Mouse (Mus musculus) bone marrow, adult 2 months (tissue): ENCODE measurements around the gene Mxd1. TPM values are rescaled to one million over a fixed set of nuclear protein-coding genes. Genes with fewer than 3 reads are reported as not detected.

Source experiments
- H3K27ac ChIP-seq: fragments of 200-500 bp; 2 replicates; pipeline ENCODE4 v1.5.1; 2012; ENCODE audit warnings: low read depth, mild to moderate bottlenecking, control low read depth, inconsistent platforms, low read length; ENCODE audit not compliant: control insufficient read depth, poor library complexity, insufficient read depth
- H3K4me1 ChIP-seq: fragments of 200-500 bp; 2 replicates; pipeline ENCODE4 v1.6.1; 2011; ENCODE audit warnings: low read length; ENCODE audit not compliant: control insufficient read depth, insufficient read depth
- H3K4me3 ChIP-seq: fragments of 200-500 bp; replicated peaks from 2 replicates; pipeline ENCODE3; 2011; ENCODE audit warnings: mild to moderate bottlenecking, low read depth, low read length, control low read depth; ENCODE audit not compliant: control insufficient read depth
- CTCF ChIP-seq: fragments of 200-500 bp; IDR thresholded peaks from 2 replicates; pipeline ENCODE4 v1.5.1; 2011; ENCODE audit warnings: low read length, control low read depth; ENCODE audit not compliant: control insufficient read depth, insufficient read depth
- POLR2A ChIP-seq: fragments of 200-500 bp; IDR thresholded peaks from 2 replicates; pipeline ENCODE4 v1.6.1; 2011; ENCODE audit warnings: low read depth, mild to moderate bottlenecking, control low read depth, low read length, borderline replicate concordance; ENCODE audit not compliant: control insufficient read depth
- WGBS: fragments of 180-500 bp; shearing (Covaris S2); methylation state at CpG from one replicate; pipeline ENCODE4 v1.1.7; 2018; 5-methylcytosine and 5-hydroxymethylcytosine counted together
- polyA plus RNA-seq: library from polyadenylated mRNA; stranded (reverse); fragments of >200 nt; gene quantifications from 2 replicates; pipeline ENCODE4 v1.2.4, GENCODE M21; 2011; ENCODE audit warnings: low replicate concordance; ENCODE audit not compliant: missing spikeins, insufficient read depth, insufficient read length

Gene Mxd1
- polyA plus RNA-seq, 1 experiment = 56.2 TPM

DNA sequence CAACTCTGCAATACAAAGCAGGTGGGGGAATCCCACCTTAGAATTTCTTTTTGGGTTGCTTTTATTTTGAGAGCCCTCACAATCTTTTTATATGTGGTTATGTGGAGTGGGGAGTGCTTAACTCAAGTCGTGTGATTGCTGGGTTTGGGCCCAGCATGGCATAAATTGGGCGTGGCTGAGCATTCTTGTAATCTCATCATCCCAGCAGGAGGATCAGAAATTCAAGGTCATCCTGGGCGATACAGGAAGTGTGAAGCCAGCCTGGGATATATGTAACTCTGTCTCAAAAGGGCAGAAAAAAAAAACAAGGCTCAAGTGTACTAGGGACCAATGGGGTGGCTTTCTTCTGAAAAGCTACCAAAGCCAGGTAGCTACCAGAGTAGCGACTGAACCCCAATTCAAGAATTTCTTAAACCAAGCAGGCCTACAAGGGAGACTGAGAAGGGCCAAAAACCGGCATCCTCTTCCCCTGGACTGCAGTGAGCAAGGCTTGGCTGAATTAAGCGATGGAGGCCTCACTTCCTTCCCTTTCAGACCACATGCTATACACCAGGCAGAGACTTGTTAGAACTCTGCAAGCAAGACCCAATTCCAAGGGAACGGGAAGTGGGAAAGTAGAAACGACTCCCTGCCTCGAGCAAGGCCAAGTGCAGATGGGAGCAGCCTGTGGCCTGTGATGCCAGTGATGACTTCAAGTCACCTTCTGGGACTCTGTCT lies 8.6 kb downstream of the Mxd1 start:
- H3K27ac ChIP-seq = peak overlapping the region; percentile 81
- peaks cover 11% of the 10 kb centered on the region for H3K4me1 ChIP-seq
- H3K4me3 ChIP-seq = peak overlapping the region; percentile 10
- WGBS = 14% methylated on average over 9 of the region's 9 CpGs
- no peak for TF ChIP-seq CTCF
- no peak for TF ChIP-seq POLR2A

DNA sequence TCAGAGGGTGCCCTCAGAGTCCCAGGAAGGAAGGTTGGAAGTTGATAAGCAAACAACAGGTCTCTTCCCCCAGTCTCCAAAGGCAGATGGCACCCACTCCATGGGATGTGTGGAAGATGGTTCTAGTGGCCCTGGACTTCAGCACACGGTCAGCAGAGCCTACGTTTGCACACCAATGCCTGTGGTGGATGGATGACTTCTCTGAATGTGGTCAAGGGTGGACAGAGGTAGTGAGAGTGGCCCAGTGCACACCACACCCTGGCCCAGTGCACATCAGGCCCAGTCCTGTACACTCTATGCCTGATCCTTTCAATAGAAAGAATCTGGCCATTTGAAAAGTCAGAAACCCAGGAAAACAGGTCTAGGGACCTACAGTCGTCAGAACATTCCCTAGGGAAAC lies 10.5 kb downstream of the Mxd1 start:
- Histone ChIP-seq H3K27ac (no peak overlapping the region), H3K4me1 (peaks cover 13% of the 10 kb centered on the region), H3K4me3 (no peak overlapping the region)
- no peak for TF ChIP-seq POLR2A
- no peak for TF ChIP-seq CTCF
- WGBS = 93% methylated on average over 3 of the region's 3 CpGs

DNA sequence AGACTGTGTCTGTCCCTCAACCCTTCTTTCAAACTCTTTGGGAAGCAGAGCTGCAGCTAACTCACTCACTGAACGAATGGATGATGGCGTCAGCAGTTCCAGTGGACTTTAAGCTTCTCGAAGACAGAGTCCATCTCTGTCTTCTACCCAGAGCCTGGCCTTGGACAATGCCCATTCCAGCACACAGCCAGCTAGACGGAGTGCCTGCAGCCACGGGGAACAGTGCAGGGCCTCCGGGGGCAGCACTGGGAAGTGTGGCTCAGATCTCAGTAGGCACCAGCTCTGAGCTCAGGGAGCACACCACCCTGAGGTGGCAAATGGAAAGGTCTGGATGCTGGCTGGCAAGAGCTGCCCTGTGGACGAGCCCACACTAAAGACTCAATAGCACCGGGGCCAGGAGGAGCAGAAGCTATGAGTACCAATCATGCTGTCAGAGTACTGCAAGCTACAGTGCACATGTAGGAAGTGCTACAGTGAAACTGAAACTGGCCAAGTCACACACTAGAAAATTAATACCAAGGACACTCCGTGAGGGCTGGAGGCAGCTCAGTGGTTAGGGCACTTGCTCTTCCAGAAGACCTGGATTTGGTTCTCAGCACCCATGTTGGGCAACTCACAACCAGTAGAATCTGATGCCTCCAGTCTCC lies 14.6 kb downstream of the Mxd1 start:
- 81% methylated on average over 9 of the region's 9 CpGs for WGBS
- Histone ChIP-seq H3K4me1 (peaks cover 3% of the 10 kb centered on the region; the same call in 1 of the 2 replicates), H3K27ac (no peak overlapping the region), H3K4me3 (no peak overlapping the region)
- TF ChIP-seq CTCF = no peak
- TF ChIP-seq POLR2A = no peak

DNA sequence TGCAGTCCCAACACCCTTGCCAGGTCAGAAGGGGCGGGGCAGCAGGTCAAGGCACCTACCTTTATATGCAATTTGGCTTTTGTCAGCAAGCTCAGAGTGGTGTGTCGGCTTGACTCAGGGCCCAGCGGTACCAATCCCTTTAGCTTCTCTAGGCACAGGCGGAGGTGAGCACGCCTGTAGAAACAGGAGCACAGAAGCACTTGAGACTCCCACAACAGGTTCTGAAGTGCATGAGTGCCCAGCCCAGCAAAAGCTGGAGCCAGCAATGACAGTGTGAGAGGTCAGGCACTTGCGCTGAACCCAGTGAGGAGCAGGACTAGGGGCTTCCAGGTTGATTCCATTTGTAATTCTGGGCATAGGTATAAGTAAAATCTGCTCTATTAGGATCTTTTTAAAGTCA lies 15.9 kb downstream of the Mxd1 start:
- WGBS = 96% methylated on average over 6 of the region's 6 CpGs
- TF ChIP-seq CTCF (no peak), POLR2A (no peak)
- H3K27ac ChIP-seq = no peak overlapping the region

DNA sequence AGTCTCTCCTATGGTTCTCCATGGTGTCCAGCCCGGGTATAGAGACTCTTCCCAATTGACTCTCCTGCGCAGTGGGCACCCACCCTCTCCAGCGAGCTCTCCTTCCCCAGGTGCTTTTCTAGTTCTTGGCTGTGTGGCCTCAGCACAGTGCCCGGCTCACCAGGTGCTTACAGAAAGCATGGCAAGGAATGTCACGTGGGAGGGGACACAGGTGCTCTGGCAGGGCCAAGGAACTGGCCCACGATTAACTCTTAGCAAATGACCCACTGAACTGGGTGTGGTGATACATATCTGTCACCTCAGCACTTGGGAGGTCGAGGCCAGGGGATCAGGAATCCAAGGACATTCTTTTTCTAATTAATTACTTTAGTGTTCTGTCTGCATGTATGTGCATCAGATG lies 22.8 kb downstream of the Mxd1 start:
- H3K27ac ChIP-seq = no peak overlapping the region
- H3K4me3 ChIP-seq = no peak overlapping the region
- H3K4me1 ChIP-seq = peaks cover 1% of the 10 kb centered on the region; the same call in 1 of the 2 replicates
- TF ChIP-seq CTCF (no peak), POLR2A (no peak)
- WGBS = 86% methylated on average over 7 of the region's 7 CpGs

More for the DNA sequence above, 15.9 kb downstream of the Mxd1 start:
- Histone ChIP-seq H3K4me1 (peaks cover 2% of the 10 kb centered on the region; the same call in 1 of the 2 replicates), H3K4me3 (no peak overlapping the region)

DNA sequence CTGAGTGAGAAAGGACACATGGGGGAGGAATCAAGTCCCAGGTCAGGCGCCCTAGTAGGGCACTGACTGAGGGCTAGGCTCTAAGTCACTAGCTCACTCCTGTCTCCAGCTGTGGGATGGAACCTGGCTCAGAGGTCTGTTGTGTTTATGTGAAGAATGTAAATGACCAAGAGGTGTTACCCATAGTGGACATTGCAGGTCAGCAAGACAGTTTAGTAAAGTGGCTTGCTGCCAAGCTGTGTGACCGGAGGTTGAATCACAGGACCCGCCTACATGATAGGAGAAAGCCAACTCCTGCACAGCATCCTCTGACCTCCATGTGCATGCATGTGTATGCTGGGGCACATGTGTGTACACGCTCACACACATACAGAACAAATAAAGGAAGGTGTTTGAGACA lies 23.4 kb downstream of the Mxd1 start:
- Histone ChIP-seq H3K4me3 (no peak overlapping the region), H3K27ac (no peak overlapping the region), H3K4me1 (peaks cover 1% of the 10 kb centered on the region; the same call in 1 of the 2 replicates)
- 72% methylated on average over 4 of the region's 4 CpGs for WGBS
- TF ChIP-seq CTCF = no peak
- TF ChIP-seq POLR2A = no peak

DNA sequence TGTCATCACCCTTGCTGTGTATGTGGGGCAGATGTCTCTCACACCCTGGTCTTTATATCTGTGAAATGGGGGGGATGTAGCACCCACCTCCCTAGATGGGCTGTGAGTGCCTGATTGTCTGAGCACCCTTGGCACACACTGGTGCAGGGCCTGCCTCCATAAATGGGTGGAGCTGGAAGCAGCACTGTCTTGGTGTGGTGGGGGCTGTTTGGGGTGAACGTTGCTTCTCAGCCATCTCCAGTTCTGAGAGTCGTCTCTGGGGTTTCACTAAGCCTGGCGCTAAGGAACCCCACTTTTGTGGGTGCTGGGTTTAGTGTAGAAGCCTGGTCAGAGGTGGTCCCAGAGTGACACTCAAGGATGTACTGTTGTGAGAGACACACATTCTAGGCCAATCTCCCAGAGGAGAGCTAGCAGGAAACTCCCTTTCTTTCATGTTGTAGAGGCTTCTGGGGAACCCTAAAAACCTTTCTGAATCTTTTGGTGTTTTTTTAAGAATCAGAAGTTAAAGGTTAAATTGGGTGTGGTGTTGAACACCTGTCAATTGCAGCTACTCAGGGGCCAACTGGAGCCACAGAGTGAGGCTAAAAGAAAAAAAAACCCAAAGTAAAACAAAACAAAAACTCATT lies 24.1 kb downstream of the Mxd1 start:
- H3K4me1 ChIP-seq = peaks cover 3% of the 10 kb centered on the region
- WGBS = 67% methylated on average over 3 of the region's 3 CpGs
- no peak overlapping the region for H3K27ac ChIP-seq
- no peak for TF ChIP-seq CTCF
- TF ChIP-seq POLR2A = no peak
- no peak overlapping the region for H3K4me3 ChIP-seq

DNA sequence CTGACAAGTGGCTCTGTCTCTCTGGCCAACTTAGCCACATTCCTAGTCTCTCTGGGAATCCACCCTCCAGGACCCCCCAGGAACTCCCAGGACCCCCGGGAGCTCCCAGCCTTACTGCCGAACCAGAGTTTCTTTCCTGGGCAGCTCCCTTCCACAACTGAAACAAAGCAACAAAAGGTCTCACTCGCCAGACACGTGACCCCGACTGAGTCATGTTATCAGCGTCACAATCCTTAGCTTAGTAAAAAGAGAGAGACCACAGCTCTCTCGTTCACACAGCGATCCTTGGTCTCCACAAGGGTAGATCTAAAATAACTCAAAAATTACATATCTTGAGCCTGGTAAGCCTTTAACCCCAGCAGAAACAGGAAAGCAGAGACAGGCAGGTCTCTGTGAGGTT lies 27.2 kb downstream of the Mxd1 start:
- Histone ChIP-seq H3K4me3 (no peak overlapping the region), H3K27ac (peak overlapping the region; percentile 30; the same call in 1 of the 2 replicates), H3K4me1 (peaks cover 10% of the 10 kb centered on the region)
- TF ChIP-seq POLR2A (no peak), CTCF (no peak)
- 65% methylated on average over 8 of the region's 8 CpGs for WGBS

DNA sequence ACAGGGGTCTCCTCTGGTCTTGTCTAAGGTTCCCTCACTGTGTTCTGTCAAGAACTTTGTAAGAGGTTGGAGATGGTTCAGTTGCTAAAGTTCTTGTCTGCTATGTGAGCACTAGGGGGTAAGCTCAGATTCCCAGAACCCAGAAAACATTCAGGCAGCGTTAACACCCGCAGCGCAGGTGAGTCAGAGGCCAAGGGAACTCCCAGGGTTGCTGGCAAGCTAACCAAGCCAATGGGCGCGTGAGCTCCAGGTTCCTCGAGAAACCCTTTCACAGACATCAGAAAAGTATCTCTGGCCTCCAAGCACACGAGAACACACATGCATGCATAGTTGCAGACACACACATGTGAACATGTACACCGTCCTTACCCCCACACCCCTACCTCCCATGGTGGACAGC lies 28.2 kb downstream of the Mxd1 start:
- Histone ChIP-seq H3K4me1 (peaks cover 10% of the 10 kb centered on the region), H3K27ac (peak overlapping the region; percentile 97), H3K4me3 (no peak overlapping the region)
- WGBS = 89% methylated on average over 8 of the region's 8 CpGs
- TF ChIP-seq POLR2A (no peak), CTCF (no peak)
